Mouse (Mus musculus) natural killer cell, adult 2 months (primary cell): ENCODE results near the gene Atp2c2.
A peak's percentile ranks its signal among the peaks of the same experiment; 100 is the strongest.

ENCODE experiments used
- DNase-seq, 2 experiments: peaks; one replicate each; pipeline ENCODE4 v3.0.0; 2022; ENCODE audit warnings: low spot score in 2 of 2

Gene Atp2c2

DNA sequence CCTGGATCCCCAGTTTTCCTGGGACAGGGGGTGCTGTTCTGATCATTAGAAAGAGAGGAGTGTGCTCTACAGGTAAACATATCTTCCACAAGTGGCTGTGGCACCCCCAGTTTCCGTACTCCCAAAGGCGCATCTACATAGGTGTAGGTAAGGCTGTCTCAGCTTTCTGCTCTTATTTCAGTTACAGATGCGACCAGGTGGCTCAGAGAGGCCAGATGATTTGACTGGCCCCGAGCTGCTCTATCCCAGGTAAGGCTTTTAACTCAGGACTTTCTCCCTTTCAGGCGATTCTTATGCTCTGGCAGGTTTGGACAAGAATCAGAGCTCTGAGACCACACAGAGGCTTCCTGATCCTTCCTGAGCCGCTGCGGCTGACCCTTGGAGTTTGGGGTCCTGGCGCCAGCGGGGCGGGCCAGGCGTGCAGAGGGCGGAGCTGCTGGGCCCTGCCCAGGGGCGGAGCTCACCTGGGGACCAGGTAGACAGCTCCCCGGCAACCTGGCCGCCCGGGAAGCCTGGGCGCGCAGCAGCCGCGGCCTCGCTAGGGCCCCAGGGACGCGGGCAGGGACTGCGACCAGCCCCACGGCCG lies at the start of gene Atp2c2:
Gene Atp2c2, plus strand, starts transcription at position 461 of the 586 bp plus-strand sequence.
- DNase-seq = no peak

DNA sequence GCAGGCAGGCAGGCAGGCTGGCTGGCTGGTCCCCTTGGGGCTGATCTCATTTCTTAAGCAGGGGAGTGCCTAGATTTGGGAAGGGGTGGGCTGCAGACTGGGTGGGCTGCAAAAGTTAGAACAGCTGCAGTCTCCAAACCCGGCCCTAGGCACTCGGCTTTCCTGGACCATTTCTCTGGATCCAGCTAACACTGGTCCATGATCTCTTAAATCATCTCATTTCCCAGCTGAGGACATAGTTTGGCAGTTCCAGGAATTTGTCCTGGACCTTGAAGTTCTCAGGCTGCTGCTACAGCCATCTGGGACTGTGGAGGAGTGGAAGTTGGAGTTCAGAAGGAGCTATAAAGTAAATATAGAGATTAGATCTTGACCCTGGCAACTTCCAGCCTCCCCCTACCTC lies 48.5 kb upstream of the Atp2c2 start:
- no peak for DNase-seq

DNA sequence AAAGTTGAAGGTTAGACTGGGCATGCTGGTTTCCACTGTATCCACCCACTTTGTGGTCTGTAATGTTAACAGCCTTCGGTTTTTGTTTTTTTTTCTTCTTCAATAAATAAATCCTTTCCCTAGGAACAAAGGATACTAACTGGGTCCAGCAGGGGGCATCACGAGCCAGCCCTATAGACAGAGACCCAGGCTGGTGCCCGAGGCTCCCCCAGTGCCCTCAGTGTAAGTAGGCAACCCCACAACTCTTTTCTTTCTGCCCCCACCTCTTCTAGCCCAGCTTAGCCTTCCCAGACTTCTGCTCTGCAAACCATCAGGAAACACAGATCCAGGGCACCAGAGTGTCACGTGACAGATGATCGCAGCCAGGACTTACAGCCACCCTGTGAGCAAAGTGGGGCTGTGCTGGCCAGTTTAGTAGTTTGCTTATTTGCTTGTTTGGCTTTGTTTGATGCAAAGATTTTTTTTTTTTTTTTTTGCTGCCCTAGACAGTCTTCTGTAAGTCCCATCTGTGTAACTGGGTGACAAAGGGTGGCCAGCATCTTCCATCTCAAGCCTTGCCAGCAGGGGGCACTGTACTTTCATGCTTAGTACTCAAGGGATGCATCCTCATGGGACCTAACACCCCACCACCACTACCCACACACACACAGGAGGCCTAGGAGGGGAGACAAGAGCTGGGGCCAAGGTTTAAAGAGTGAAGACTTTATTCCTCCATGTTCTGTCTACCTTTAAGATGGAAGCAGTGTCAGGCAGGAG lies 42.9 kb upstream of the Atp2c2 start:
- peak in 1 of 2 experiments; percentile 9 for DNase-seq

DNA sequence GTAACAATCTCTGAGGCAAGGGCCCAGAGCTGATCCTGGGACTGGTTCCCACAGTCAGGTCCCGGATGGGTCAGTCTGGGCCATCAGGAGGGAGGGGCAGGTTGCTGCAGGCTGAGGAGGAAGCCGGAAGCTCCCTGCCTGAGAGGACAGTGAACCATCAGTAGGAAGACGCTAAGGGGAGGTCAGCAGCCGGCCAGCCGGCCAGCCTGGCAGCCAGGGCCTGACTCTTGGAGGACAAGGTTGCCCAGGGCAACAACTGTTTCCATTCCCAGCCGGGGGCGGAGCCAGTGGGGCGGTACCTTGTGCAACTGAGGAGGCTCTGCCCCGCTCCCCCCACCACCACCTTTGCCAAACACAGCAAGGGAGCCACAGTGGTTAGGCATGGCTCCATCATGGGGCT lies 38.7 kb upstream of the Atp2c2 start:
- DNase-seq = no peak

DNA sequence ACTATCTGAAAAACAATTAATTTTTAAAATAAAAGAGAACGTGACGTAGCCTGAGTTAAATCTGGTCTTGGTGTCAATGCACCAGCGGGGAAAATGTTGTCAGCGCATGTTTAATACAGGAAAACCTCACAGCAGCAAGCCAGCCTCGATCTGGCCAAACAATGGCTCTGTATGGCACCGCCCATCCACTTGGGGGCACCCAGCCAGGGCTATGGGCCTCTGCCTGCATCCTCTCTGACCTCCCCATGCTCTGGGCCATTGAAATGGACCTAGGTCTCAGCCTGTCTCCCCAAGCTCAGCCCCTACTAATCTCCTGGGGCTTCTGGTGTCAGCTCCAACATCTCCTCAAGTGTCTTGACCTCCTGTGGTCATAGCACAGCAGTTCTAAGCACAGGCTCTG lies 37.9 kb upstream of the Atp2c2 start:
- DNase-seq = no peak

DNA sequence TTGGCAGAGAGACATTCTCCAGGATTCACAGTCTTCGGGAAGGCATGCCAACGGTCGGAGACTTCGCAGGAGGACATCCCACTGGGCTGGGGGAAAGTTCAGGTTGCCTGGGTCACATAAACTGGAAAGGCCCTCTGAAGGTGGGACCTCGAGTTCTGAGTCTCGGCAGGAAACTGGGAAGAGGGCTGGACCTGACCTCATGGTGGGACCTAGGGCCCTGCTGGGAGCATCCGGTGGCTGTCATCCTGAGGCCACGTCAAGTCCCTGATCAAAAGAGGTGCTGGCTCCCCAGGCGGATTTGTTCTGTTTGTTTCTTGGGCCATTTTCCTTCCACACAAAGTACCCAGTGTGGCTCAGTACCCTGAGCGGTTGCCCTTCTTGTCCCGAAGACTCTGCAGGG lies 36.4 kb upstream of the Atp2c2 start:
- no peak for DNase-seq

DNA sequence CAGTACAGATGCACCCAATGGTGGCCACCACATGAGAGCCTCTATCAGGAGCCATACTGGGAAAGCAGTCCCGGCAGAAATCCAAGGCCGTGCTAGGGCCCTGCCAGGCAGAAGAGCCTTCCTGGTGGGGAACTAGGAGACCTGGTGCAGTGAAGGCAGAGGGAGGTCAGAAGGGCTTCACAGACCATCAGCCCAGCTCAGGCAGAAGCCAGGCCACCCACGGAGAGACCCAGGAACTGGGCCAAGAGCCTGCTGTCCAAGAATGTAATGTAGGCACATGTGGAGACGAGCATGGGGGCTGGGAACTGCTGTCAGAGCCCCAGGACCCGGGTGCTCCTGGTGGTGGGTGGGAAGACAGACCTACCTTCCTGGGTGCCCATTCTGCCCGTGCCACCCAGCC lies 34.5 kb upstream of the Atp2c2 start:
- no peak for DNase-seq

DNA sequence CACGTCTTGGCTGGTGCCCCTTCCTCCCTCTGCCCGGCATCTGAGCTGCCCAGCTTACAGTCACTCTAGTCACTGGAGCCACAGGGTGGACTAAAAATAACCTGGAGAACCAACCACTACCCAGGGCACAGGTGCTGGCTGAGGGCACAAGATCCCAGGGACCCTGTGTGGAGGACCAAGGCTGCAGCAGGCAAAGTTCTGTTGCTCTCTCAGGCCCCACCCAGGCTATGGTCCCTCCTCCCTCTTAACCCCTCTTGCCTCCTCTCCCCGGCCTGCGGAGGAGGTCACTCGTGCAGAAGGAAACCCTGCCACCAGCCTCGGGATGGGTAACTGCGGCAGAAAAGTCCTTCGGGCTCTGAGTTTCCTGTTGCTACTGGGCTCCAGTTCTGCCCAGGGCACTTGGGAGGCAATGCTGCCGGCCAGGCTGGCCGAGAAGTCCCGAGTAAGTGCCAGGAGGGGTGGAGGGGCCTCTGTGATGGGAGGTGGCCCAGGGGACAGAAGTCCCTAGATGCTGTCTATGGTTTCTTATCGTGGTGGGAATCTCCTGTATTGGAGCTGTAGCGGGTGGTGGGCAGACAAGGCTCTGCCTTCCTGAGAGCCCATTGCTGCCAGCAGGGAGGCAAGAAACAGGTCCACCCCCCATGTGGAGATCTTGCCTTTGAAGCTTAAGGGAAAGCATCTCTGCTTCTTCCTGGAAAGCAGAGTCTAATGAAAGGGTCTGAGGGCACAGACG lies 33.4 kb upstream of the Atp2c2 start, which contains the start of gene Wfdc1:
Gene Wfdc1, plus strand, starts transcription at position 147 of the 733 bp plus-strand sequence.
- DNase-seq = no peak

DNA sequence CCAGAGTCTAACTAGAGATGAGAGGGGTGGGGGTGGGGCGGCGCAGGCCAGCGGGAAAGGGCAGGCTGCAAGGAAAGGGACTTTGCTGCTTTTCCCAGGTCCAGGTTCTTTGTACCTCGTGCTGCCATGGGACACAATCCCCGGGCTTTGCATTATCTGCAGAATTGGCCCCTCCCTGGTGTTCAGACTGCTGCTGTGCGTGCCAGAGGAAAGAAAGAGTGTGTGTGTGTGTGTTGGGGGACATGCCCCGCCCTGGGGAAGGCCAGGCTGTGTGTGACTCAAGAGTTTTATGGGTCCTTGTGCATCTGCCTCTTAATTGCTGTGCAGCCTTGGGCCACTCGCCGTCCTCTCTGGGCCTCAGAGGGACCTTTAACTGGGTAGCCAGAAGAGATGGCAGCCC lies 31.4 kb upstream of the Atp2c2 start:
- DNase-seq = no peak

DNA sequence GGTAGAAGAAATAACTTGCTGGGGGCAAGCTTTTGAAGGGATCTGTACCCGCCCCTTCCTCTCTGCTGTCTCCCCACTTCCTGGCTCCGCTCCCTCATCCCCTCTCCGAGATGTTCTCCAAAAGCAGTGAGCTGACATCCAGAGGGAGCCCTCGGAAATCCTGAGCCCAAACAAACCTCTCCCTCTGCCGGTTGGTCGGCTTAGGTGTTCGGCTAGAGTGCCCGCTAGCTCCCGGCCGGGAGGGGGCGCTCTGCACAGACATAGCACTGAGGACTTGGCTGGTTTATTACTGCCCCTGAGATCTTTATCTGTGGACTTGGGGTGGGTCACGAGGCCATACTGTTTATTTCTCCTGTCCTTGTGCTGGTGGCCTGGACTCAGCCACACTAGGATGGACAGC lies 30.5 kb upstream of the Atp2c2 start:
- peak in 1 of 2 experiments; percentile 16 for DNase-seq

DNA sequence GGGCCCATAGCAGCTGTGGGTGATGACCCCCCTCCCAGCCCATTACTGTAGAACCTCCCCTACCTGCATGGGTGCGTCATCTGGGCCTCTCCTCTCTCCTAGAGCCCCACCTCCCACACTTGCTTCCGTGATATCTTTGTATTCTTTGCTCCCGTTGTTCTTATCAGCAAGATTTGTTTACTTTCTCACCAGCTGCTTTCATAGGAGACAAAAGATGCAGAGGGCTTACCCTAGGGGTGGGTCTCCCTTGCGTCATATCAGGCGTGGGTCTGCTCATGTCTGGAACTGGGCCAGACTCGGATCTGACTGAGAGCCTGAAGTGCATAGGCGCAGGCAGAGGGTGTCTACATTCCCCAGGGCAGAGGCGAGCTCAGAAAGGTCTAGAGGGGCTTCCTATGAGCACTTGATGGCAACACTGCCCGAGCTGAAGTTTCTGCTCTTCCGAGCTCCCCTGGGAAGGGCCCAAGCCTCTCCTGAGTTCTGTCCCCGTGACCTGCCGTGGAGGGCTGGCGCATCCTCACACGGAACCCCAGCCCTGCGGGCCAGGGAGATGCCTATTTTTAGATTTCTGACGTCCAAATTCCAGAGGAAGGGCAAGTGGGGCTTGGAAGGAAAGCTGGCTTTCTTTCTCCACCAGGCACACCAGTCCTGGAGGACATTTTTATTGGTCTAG lies 29.3 kb upstream of the Atp2c2 start:
- no peak for DNase-seq

DNA sequence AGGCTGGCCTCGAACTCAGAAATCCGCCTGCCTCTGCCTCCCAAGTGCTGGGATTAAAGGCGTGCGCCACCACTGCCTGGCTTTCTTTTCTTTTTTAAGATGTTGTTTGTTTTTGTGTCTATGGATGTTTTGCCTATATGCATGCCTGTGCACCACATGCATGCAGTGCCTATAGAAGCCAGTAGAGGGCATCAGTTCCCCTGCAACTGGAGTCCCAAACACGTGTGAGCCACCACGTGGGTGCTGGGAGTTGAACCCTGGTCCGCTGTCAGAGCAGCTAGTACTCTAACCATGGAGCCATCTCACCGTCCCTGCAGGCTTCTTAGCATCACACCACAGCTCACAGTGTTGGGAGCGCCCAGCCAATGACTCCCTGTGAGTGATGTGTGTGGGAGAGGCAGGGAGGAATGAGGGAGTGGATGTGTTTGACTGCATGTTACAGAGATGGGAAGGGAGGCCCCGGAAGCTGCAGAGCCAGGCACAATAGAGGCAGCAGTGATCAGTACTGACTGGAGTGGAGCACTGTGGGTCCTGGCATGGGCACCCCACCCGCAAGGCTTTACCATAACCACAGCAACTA lies 25.7 kb upstream of the Atp2c2 start:
- DNase-seq = no peak

DNA sequence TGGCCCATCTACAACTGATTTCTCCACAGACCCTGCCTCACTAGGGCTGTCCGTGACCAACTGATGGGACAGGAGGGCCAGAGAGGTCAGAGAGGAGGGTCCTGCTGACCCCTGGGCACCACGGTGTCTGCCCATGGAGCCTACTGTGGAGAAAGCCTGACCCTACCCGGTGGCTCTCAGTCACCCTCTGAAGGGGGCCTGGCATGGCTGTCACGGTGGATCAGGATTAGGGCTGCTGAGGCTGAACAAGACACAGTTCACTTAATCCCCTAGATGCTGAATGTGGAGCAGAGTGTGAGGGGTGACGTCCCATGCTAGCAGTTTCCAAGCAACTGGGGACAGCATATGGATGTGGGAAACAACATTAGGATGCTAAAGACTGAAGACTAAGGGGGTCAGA lies 24.4 kb upstream of the Atp2c2 start:
- no peak for DNase-seq

DNA sequence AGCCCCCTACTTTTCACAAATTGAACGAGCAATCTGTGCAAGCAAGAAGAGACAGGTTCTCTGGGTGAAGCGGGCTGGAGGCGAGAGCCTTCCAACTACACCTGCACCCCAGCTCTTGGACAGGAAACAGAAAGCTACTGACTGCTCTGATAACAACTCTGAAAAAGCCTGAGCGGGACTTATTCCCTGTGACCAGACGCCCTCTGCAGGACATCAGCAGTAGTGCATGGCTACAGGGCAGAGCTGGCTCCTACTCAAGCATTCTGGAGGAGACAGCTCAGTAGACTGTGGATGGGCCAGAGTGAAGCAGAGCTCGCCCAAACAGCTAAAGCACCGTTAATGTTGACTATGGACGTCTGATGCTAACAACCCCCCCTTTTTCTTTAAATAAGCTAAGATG lies 23.4 kb upstream of the Atp2c2 start:
- peak; percentile 64 to 75 for DNase-seq

DNA sequence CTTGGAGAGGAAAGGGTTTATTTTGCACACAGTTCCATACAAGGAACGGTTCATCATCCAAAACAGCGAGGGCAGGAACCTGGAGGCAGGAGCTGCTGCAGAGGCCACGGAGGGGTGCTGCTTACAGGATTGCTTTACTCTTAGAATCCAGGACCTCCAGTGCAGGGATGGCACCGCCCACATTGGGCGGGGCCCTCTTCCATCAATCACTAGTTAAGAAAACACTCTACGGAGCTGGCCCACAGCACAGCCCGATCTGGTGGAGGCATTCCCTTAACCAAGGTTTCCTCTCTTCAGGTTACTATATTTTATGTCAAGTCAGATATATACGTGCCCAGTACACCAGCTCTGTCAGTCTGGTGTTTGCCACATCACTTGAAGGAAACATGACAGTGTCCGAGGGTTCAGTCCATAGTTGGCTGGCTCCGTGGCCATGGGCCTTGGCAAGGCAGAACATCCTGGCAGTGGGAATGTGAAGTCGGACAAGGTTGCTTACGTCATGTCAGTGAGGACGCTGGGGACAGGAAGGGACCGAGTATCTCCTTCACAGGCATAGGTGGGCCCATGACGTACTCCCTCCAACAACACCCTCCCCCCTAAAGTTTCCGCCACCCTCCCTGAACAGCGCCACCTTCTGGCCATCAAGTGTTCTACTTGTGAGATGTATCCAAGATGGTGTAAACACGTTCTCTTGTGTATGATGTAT lies 21.5 kb upstream of the Atp2c2 start:
- DNase-seq = peak; percentile 42

DNA sequence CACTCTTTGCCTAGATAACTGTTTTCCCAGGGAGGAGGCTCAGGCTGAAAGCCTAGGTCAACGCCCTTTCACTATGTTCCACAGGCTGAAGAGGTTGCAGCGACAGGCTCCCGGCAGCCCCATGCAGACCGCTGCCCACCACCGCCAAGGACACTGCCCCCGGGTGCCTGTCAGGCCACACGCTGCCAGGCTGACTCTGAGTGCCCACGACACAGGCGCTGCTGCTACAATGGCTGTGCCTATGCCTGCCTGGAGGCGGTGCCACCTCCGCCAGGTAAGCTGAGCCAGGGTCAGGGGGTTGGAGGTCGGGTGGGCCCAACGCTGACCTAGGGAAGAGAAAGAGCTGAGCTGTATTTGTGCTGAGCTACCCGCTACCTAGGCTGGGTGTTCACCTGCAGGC lies 20.6 kb upstream of the Atp2c2 start:
- DNase-seq = no peak

DNA sequence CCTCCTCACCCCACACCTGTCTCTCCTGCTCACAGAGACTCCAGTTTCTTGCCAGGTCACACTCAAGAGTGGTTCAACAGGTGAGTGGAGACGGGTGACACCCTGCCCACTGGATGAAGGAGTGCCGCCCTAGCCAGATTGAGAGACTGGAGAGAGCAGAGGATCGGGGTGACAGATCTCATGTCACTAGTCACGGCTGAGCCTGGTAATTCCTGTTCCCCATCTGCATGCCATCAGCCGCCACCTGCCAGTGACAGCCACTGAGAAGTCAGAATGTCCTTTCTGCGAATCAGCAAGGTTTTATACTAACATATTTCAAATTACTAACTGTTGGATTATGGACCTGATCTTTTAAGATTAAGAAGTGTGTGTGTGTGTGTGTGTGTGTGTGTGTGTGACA lies 9.2 kb upstream of the Atp2c2 start:
- DNase-seq = no peak

DNA sequence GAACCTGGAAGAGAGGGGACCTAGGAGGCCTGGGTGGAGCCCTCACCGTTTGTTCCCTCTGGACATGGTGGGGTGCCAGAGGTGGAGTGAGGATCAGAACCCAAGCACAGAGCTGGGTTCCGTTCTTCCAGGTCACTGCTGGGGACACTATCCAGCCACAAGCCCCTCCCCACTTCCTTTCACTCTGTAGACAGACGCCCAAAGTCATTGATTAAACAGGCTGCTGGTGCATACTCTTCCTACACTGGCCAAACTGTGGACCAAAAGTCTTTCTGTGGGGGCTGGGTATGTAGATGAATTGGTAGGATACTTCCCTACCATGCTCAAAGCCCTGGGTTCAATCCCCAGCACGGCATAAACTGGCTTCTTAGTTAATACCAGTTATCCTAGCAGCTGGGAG lies 7.8 kb upstream of the Atp2c2 start:
- DNase-seq = no peak

DNA sequence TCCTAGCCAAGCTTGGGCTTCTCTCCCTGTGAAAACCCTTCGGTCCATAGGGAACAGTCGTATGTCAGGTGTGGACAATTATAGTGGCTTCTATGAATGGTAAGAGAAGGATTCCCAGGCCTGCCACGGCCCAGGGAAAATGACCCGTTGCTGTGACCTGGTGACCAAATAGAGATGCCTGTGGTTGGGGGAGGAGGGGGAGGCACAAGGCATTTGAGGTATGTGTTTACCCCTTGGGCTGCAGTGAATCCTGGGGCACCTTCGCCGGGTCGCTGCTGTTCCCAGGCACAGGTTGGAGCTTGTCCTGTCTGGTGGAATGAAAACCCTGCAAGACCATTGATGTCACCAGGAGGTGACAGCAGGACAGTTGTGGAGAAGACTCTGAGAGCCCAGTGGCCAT lies 5.1 kb upstream of the Atp2c2 start:
- DNase-seq = no peak

DNA sequence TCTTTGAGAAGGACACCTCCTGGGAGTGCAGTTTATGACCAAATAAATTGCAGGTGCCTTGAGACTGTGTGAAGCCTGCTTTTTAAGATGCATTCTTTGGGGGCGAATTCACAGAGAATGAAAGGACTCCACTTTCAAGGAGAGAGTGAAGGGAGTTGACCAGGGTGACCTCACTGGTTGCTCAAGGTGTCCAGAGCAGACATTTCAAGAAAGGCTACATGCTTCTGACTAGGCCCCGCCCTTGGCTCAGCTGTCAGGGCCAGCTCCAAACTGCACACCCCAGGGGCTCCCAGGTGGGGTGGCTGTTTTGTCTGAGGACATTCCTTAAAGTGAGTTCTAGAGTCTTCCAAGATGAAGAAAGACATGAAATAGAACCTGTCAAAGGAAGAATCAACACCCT lies 2.6 kb upstream of the Atp2c2 start:
- DNase-seq = no peak

DNA sequence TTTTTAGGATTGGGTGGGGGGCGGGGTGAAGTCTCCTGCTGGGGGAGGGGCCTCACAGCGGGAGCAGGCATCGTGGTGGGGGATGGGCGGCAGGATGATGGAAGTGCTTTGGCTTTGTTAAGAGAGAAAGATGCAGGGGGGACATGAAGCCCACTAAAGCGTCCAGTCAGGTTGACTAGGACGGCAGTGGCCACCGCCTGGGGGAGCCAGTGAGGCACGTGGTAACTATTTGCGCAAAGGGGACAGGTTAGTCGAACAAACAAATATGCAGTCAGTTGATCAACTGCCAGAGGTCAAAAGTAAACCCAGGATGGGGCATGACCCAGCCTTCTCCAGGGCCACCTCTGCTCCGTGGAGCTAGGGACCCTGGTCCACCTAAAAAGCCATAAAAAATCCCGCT lies 849 bp upstream of the Atp2c2 start:
- peak; percentile 43 to 58 for DNase-seq
